Mouse (Mus musculus) thymus, adult 2 months (tissue): Measurements from ENCODE around the gene Them7.

Experiments used
- CTCF ChIP-seq: fragments of 200-500 bp; IDR thresholded peaks from 2 replicates; pipeline ENCODE4 v1.5.1; 2012; ENCODE audit warnings: mild to moderate bottlenecking, control low read depth, low read length, moderate library complexity, borderline replicate concordance; ENCODE audit not compliant: control insufficient read depth, poor library complexity, insufficient read depth; ENCODE audit errors: extremely low read depth
- POLR2A ChIP-seq: fragments of 200-500 bp; IDR thresholded peaks from 2 replicates; pipeline ENCODE4 v1.6.1; 2012; ENCODE audit warnings: mild to moderate bottlenecking, low read length, control low read depth, moderate library complexity; ENCODE audit not compliant: control insufficient read depth, poor library complexity, insufficient read depth; ENCODE audit errors: extremely low read depth

GRCm38 (mm10) chr2:105428467-105428866, 204.3 kb downstream of the Them7 start:
- TF ChIP-seq POLR2A (no peak), CTCF (no peak)
